Mouse (Mus musculus) liver, postnatal 0 days (tissue): ENCODE data around the gene St6galnac6. TPM values are rescaled to one million over a fixed set of nuclear protein-coding genes. Genes with fewer than 3 reads are reported as not detected.
A peak's percentile ranks its signal among the peaks of the same experiment; 100 is the strongest.

Experiments
- ATAC-seq: fragments of 200-750 bp; cut with Nextera tagmentation; 2 replicates; pipeline ENCODE4 v1.8.0; 2017; ENCODE audit warnings: mild to moderate bottlenecking, moderate library complexity
- DNase-seq: peaks from one replicate; pipeline ENCODE4 v3.0.0-alpha.2; 2016
- H3K27ac ChIP-seq: fragments of 300-500 bp; sonication (generic); 2 replicates; pipeline ENCODE4 v1.5.1; 2014; ENCODE audit warnings: antibody characterized with exemption, moderate library complexity, mild to moderate bottlenecking, low read depth
- H3K27me3 ChIP-seq: fragments of 300-500 bp; sonication (generic); 2 replicates; pipeline ENCODE4 v1.6.1; 2014; ENCODE audit warnings: low read length, control low read depth, mixed read lengths; ENCODE audit not compliant: insufficient read depth
- H3K36me3 ChIP-seq: fragments of 300-500 bp; sonication (generic); replicated peaks from 2 replicates; pipeline ENCODE4 v1.6.1; 2014; ENCODE audit warnings: mild to moderate bottlenecking, control low read depth, low read length, moderate library complexity, mixed read lengths; ENCODE audit not compliant: insufficient read depth
- H3K4me1 ChIP-seq: fragments of 300-500 bp; sonication (generic); 2 replicates; pipeline ENCODE4 v1.6.1; 2014; ENCODE audit warnings: antibody characterized with exemption, mild to moderate bottlenecking, control low read depth; ENCODE audit not compliant: insufficient read depth
- H3K4me2 ChIP-seq: fragments of 300-500 bp; sonication (generic); 2 replicates; pipeline ENCODE4 v1.6.1; 2014; ENCODE audit warnings: low read depth, mild to moderate bottlenecking, low read length, moderate library complexity, mixed read lengths
- H3K4me3 ChIP-seq: fragments of 300-500 bp; sonication (generic); 2 replicates; pipeline ENCODE4 v1.5.1; 2014; ENCODE audit warnings: low read depth, low read length
- H3K9ac ChIP-seq: fragments of 300-500 bp; sonication (generic); replicated peaks from 2 replicates; pipeline ENCODE4 v1.6.1; 2014; ENCODE audit warnings: mild to moderate bottlenecking, moderate library complexity
- H3K9me3 ChIP-seq: fragments of 300-500 bp; sonication (generic); 2 replicates; pipeline ENCODE4 v1.6.1; 2016; ENCODE audit warnings: mild to moderate bottlenecking, control low read depth, low read length, mixed read lengths
- CTCF ChIP-seq: sonication (generic); IDR thresholded peaks from 2 replicates; pipeline ENCODE4 v1.5.1; 2016; ENCODE audit warnings: antibody characterized with exemption, low read depth
- EP300 ChIP-seq: IDR thresholded peaks from 2 replicates; pipeline ENCODE4 v1.6.1; 2016; ENCODE audit warnings: antibody characterized with exemption, low read depth, mild to moderate bottlenecking
- WGBS: fragments of 180-500 bp; shearing (Covaris S2); extraction: QIAGEN DNeasy Blood & Tissue Kit; methylation state at CpG from one replicate; pipeline ENCODE4 v1.1.7; 2014; ENCODE audit not compliant: insufficient replicate concordance; 5-methylcytosine and 5-hydroxymethylcytosine counted together
- polyA plus RNA-seq: library from polyadenylated mRNA; unstranded; fragments of >200 nt; fragmentation: Nextera tagmentation; extraction: Ambion mirVana; gene quantifications from 2 replicates; pipeline ENCODE4 v1.2.1, GENCODE M21; 2015

The St6galnac6 gene
- 14.0 and 15.9 TPM in 2 replicates for polyA plus RNA-seq

- DNase-seq (no peak), ATAC-seq (no peak)
- Histone ChIP-seq H3K9me3 (no peaks in the 10 kb centered on the region), H3K4me2 (no peak within 1 kb of the TSS), H3K27me3 (no peaks in the 10 kb centered on the region), H3K36me3 (0 out of 2 replicates have a peak, but pooled peaks cover 3% of the 10 kb centered on the region), H3K4me1 (peaks cover 10% of the 10 kb centered on the region), H3K27ac (no peak within 1 kb of the TSS), H3K9ac (no peak within 1 kb of the TSS), H3K4me3 (no peak within 1 kb of the TSS)
- WGBS = 87% methylated on average over 3 of the region's 3 CpGs
- no peak for TF ChIP-seq EP300
- no peak for TF ChIP-seq CTCF
Observed at GRCm38 (mm10) chr2:32599409-32599808, at the start of gene St6galnac6. Gene St6galnac6, plus strand, starts transcription at chr2:32599709.

GRCm38 (mm10) chr2:32549764-32550163, 49.7 kb upstream of the St6galnac6 start:
- no peak overlapping the region for H3K27ac ChIP-seq
- no peak for TF ChIP-seq CTCF
- no peak for TF ChIP-seq EP300
- 47% methylated on average over 6 of the region's 6 CpGs for WGBS
- no peak for DNase-seq
- H3K4me2 ChIP-seq = no peak overlapping the region
- peaks cover 7% of the 10 kb centered on the region; the same call in 1 of the 2 replicates for H3K4me1 ChIP-seq
- H3K36me3 ChIP-seq = no peaks in the 10 kb centered on the region; the same call in 1 of the 2 replicates
- H3K9me3 ChIP-seq = no peaks in the 10 kb centered on the region
- no peak overlapping the region for H3K9ac ChIP-seq
- ATAC-seq = no peak
- no peak overlapping the region for H3K4me3 ChIP-seq
- H3K27me3 ChIP-seq = no peaks in the 10 kb centered on the region

GRCm38 (mm10) chr2:32551236-32551635, 48.3 kb upstream of the St6galnac6 start:
- WGBS = 76% methylated on average over 5 of the region's 5 CpGs
- Histone ChIP-seq H3K4me3 (no peak overlapping the region), H3K36me3 (no peaks in the 10 kb centered on the region), H3K27me3 (no peaks in the 10 kb centered on the region), H3K4me1 (peaks cover 7% of the 10 kb centered on the region; the same call in 1 of the 2 replicates), H3K4me2 (no peak overlapping the region), H3K9me3 (no peaks in the 10 kb centered on the region), H3K27ac (no peak overlapping the region), H3K9ac (no peak overlapping the region)
- TF ChIP-seq EP300 (no peak), CTCF (no peak)
- DNase-seq = no peak
- ATAC-seq = no peak

- Histone ChIP-seq H3K9ac (no peak overlapping the region), H3K9me3 (no peaks in the 10 kb centered on the region), H3K4me2 (peak overlapping the region; percentile 10), H3K4me3 (no peak overlapping the region), H3K27me3 (no peaks in the 10 kb centered on the region), H3K4me1 (peaks cover under 1% of the 10 kb centered on the region; the same call in 1 of the 2 replicates), H3K36me3 (peaks cover 2% of the 10 kb centered on the region; the same call in 1 of the 2 replicates), H3K27ac (0 out of 2 replicates have a peak overlapping the region, but pooled peaks have one; percentile 1)
- ATAC-seq (no peak), DNase-seq (no peak)
- 22% methylated on average over 7 of the region's 7 CpGs for WGBS
- no peak for TF ChIP-seq CTCF
- no peak for TF ChIP-seq EP300
Observed at GRCm38 (mm10) chr2:32553592-32554148, 45.8 kb upstream of the St6galnac6 start.

- H3K9ac ChIP-seq = no peak overlapping the region
- H3K36me3 ChIP-seq = peaks cover 10% of the 10 kb centered on the region; the same call in 1 of the 2 replicates
- TF ChIP-seq EP300 (no peak), CTCF (no peak)
- WGBS = 69% methylated on average over 4 of the region's 4 CpGs
- no peak overlapping the region for H3K27ac ChIP-seq
- H3K4me3 ChIP-seq = no peak overlapping the region
- H3K9me3 ChIP-seq = no peaks in the 10 kb centered on the region
- no peaks in the 10 kb centered on the region for H3K4me1 ChIP-seq
- no peak overlapping the region for H3K4me2 ChIP-seq
- DNase-seq (no peak), ATAC-seq (no peak)
- no peaks in the 10 kb centered on the region for H3K27me3 ChIP-seq
Observed at GRCm38 (mm10) chr2:32555484-32555883, 44.0 kb upstream of the St6galnac6 start.

- H3K27me3 ChIP-seq = no peaks in the 10 kb centered on the region
- no peak overlapping the region for H3K9ac ChIP-seq
- H3K9me3 ChIP-seq = no peaks in the 10 kb centered on the region
- peaks cover 10% of the 10 kb centered on the region; the same call in 1 of the 2 replicates for H3K36me3 ChIP-seq
- ATAC-seq = no peak
- no peak overlapping the region for H3K4me2 ChIP-seq
- no peak overlapping the region for H3K4me3 ChIP-seq
- no peak overlapping the region for H3K27ac ChIP-seq
- no peak for TF ChIP-seq EP300
- TF ChIP-seq CTCF = no peak
- H3K4me1 ChIP-seq = no peaks in the 10 kb centered on the region
- 57% methylated on average over 7 of the region's 7 CpGs for WGBS
- DNase-seq = no peak
Observed at GRCm38 (mm10) chr2:32556019-32556418, 43.5 kb upstream of the St6galnac6 start.
